Mouse (Mus musculus) cortical plate, adult 2 months (tissue): Measurements from ENCODE around the gene Mindy2.

Source experiments
- CTCF ChIP-seq: fragments of 200-500 bp; IDR thresholded peaks from 2 replicates; pipeline ENCODE4 v1.5.1; 2011; ENCODE audit warnings: mild to moderate bottlenecking, control low read depth, low read length; ENCODE audit not compliant: insufficient read depth; ENCODE audit errors: extremely low read depth
- POLR2A ChIP-seq: fragments of 200-500 bp; IDR thresholded peaks from 2 replicates; pipeline ENCODE4 v1.6.1; 2011; ENCODE audit warnings: mild to moderate bottlenecking, low read length, control low read depth; ENCODE audit not compliant: insufficient read depth; ENCODE audit errors: extremely low read depth

DNA sequence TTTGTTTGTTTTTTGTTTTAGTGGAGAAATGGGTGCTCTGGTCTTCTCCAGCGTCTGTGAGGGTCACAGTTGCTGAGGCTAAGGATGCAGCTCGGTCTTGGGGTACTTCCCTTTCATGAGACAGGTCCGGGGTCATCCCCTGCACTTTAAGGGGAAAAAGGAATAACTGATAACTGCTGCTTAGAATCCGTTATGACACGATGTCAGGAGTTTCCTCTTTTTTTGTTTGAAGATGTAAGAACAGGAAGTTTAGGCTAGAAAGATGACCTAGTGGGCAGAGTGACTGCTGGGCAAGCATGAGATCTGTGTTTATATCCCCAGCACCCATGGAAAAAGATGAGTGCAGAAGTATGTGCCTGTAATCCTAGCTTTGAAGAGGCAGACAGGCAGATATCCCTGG is 71.8 kb downstream of the Mindy2 start:
- TF ChIP-seq CTCF, result no peak
- TF ChIP-seq POLR2A, result no peak
